Mouse (Mus musculus): ENCODE results near the gene Mttp. TPM values are rescaled to one million over a fixed set of nuclear protein-coding genes. Genes with fewer than 3 reads are reported as not detected.

Mttp gene
- polyA plus RNA-seq (2012; rRNA removed), result 1.4 and 1.6 TPM in 2 replicates

- peak within 1 kb of the TSS; percentile 85 for H3K4me3 ChIP-seq (ENCODE audit: control insufficient read depth, insufficient read depth, low read length)
- WGBS, result under 1% methylated on average over 8 of the region's 8 CpGs
- DNase-seq, result peak; percentile 79
- TF ChIP-seq POLR2A (IDR thresholded peaks at IDR 0.05; ENCODE audit: control insufficient read depth, extremely low read depth, insufficient read depth, low read length, poor library complexity), result no peak
- TF ChIP-seq CTCF (IDR thresholded peaks at IDR 0.05; ENCODE audit: borderline replicate concordance, control insufficient read depth, extremely low read depth, insufficient read depth, low read length, poor library complexity), result no peak
- no peaks in the 10 kb centered on the region for H3K4me1 ChIP-seq (replicated peaks; ENCODE audit: control insufficient read depth, insufficient read depth, low read length)
- peak within 1 kb of the TSS; percentile 93 for H3K27ac ChIP-seq (ENCODE audit: control insufficient read depth, insufficient read depth, low read length)
- H3K36me3 ChIP-seq (ENCODE audit: control insufficient read depth, insufficient read depth, low read length), result no peaks in the 10 kb centered on the region
- no peaks in the 10 kb centered on the region for H3K27me3 ChIP-seq (ENCODE audit: control insufficient read depth, insufficient read depth, low read length)
These were observed at the start of gene Mttp for GRCm38 (mm10) chr3:138144642-138145171. Gene Mttp (minus strand): TSS chr3:138144968.

GRCm38 (mm10) chr3:138193683-138194302, 49.0 kb upstream of the Mttp start, which contains the start of gene 4930579F01Rik:
Gene 4930579F01Rik (minus strand): TSS chr3:138193825.
- 93% methylated on average over 15 of the region's 15 CpGs for WGBS
- no peaks in the 10 kb centered on the region for H3K36me3 ChIP-seq (ENCODE audit: control insufficient read depth, insufficient read depth, low read length)
- no peak within 1 kb of the TSS for H3K27ac ChIP-seq (ENCODE audit: control insufficient read depth, insufficient read depth, low read length)
- peaks cover 2% of the 10 kb centered on the region; the same call in 1 of the 2 replicates for H3K4me1 ChIP-seq (replicated peaks; ENCODE audit: control insufficient read depth, insufficient read depth, low read length)
- H3K27me3 ChIP-seq (ENCODE audit: control insufficient read depth, insufficient read depth, low read length), result no peaks in the 10 kb centered on the region
- no peak for TF ChIP-seq CTCF (IDR thresholded peaks at IDR 0.05; ENCODE audit: borderline replicate concordance, control insufficient read depth, extremely low read depth, insufficient read depth, low read length, poor library complexity)
- TF ChIP-seq POLR2A (IDR thresholded peaks at IDR 0.05; ENCODE audit: control insufficient read depth, extremely low read depth, insufficient read depth, low read length, poor library complexity), result no peak
- no peak within 1 kb of the TSS for H3K4me3 ChIP-seq (ENCODE audit: control insufficient read depth, insufficient read depth, low read length)
- no peak for DNase-seq

- TF ChIP-seq POLR2A (IDR thresholded peaks at IDR 0.05; ENCODE audit: control insufficient read depth, extremely low read depth, insufficient read depth, low read length, poor library complexity) (no peak), CTCF (IDR thresholded peaks at IDR 0.05; ENCODE audit: borderline replicate concordance, control insufficient read depth, extremely low read depth, insufficient read depth, low read length, poor library complexity) (no peak)
- no peaks in the 10 kb centered on the region for H3K27me3 ChIP-seq (ENCODE audit: control insufficient read depth, insufficient read depth, low read length)
- H3K27ac ChIP-seq (ENCODE audit: control insufficient read depth, insufficient read depth, low read length), result no peak overlapping the region
- H3K4me3 ChIP-seq (ENCODE audit: control insufficient read depth, insufficient read depth, low read length), result no peak overlapping the region
- WGBS, result 85% methylated on average over 7 of the region's 7 CpGs
- no peaks in the 10 kb centered on the region for H3K4me1 ChIP-seq (replicated peaks; ENCODE audit: control insufficient read depth, insufficient read depth, low read length)
- no peak for DNase-seq
- H3K36me3 ChIP-seq (ENCODE audit: control insufficient read depth, insufficient read depth, low read length), result no peaks in the 10 kb centered on the region
These were observed 47.5 kb upstream of the Mttp start for GRCm38 (mm10) chr3:138192260-138192659.

GRCm38 (mm10) chr3:138185995-138186930, 41.5 kb upstream of the Mttp start:
- no peak overlapping the region for H3K4me3 ChIP-seq (ENCODE audit: control insufficient read depth, insufficient read depth, low read length)
- no peak overlapping the region for H3K27ac ChIP-seq (ENCODE audit: control insufficient read depth, insufficient read depth, low read length)
- 95% methylated on average over 26 of the region's 26 CpGs for WGBS
- H3K36me3 ChIP-seq (ENCODE audit: control insufficient read depth, insufficient read depth, low read length), result no peaks in the 10 kb centered on the region
- H3K27me3 ChIP-seq (ENCODE audit: control insufficient read depth, insufficient read depth, low read length), result no peaks in the 10 kb centered on the region
- TF ChIP-seq CTCF (IDR thresholded peaks at IDR 0.05; ENCODE audit: borderline replicate concordance, control insufficient read depth, extremely low read depth, insufficient read depth, low read length, poor library complexity) (no peak), POLR2A (IDR thresholded peaks at IDR 0.05; ENCODE audit: control insufficient read depth, extremely low read depth, insufficient read depth, low read length, poor library complexity) (no peak)
- no peak for DNase-seq
- no peaks in the 10 kb centered on the region for H3K4me1 ChIP-seq (replicated peaks; ENCODE audit: control insufficient read depth, insufficient read depth, low read length)

GRCm38 (mm10) chr3:138185290-138185689, 40.5 kb upstream of the Mttp start:
- 77% methylated on average over 4 of the region's 4 CpGs for WGBS

GRCm38 (mm10) chr3:138183371-138183770, 38.6 kb upstream of the Mttp start:
- H3K4me3 ChIP-seq (ENCODE audit: control insufficient read depth, insufficient read depth, low read length), result no peak overlapping the region
- no peaks in the 10 kb centered on the region for H3K4me1 ChIP-seq (replicated peaks; ENCODE audit: control insufficient read depth, insufficient read depth, low read length)
- no peaks in the 10 kb centered on the region for H3K27me3 ChIP-seq (ENCODE audit: control insufficient read depth, insufficient read depth, low read length)
- WGBS, result 94% methylated on average over 7 of the region's 7 CpGs
- DNase-seq, result no peak
- no peaks in the 10 kb centered on the region for H3K36me3 ChIP-seq (ENCODE audit: control insufficient read depth, insufficient read depth, low read length)
- no peak for TF ChIP-seq CTCF (IDR thresholded peaks at IDR 0.05; ENCODE audit: borderline replicate concordance, control insufficient read depth, extremely low read depth, insufficient read depth, low read length, poor library complexity)
- TF ChIP-seq POLR2A (IDR thresholded peaks at IDR 0.05; ENCODE audit: control insufficient read depth, extremely low read depth, insufficient read depth, low read length, poor library complexity), result no peak
- no peak overlapping the region for H3K27ac ChIP-seq (ENCODE audit: control insufficient read depth, insufficient read depth, low read length)

More at GRCm38 (mm10) chr3:138185290-138185689, 40.5 kb upstream of the Mttp start:
- Histone ChIP-seq H3K4me1 (replicated peaks; ENCODE audit: control insufficient read depth, insufficient read depth, low read length) (no peaks in the 10 kb centered on the region), H3K36me3 (ENCODE audit: control insufficient read depth, insufficient read depth, low read length) (no peaks in the 10 kb centered on the region), H3K27ac (ENCODE audit: control insufficient read depth, insufficient read depth, low read length) (no peak overlapping the region), H3K27me3 (ENCODE audit: control insufficient read depth, insufficient read depth, low read length) (no peaks in the 10 kb centered on the region), H3K4me3 (ENCODE audit: control insufficient read depth, insufficient read depth, low read length) (no peak overlapping the region)
- DNase-seq, result no peak
- TF ChIP-seq CTCF (IDR thresholded peaks at IDR 0.05; ENCODE audit: borderline replicate concordance, control insufficient read depth, extremely low read depth, insufficient read depth, low read length, poor library complexity) (no peak), POLR2A (IDR thresholded peaks at IDR 0.05; ENCODE audit: control insufficient read depth, extremely low read depth, insufficient read depth, low read length, poor library complexity) (no peak)
